Mouse (Mus musculus) adrenal gland (tissue): Measurements from ENCODE around the gene Rere.

Source experiments
- intact Hi-C: fragments of 180-260 bp; cut with DNase I; formaldehyde crosslinking; loops from one replicate; pipeline ENCODE4 v1.15.1; 2025

Gene Rere

DNA sequence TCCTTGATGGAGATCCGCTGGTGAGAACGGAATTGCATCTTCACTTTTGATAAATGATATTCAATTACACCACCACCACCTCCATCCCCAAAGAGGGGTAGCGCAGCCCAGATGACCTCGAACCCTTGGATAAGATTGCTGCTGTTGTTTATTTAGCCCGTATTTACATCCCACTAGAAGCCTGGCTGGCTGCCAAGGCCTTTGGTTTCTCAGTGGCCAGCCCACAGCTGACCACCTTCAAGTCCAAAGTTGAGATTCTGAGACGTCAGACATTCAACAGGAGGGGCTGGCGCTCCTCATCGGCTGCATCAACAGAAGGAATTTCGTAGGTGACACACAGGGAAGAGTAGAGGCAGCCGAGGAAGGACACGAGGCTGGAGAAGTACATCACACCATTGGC, 347.8 kb downstream of the Rere start:
- intact Hi-C loops: no loop called here

GRCm38 (mm10) chr4:150635568-150635967, 354.1 kb downstream of the Rere start:
- intact Hi-C loops: no loop called here

DNA sequence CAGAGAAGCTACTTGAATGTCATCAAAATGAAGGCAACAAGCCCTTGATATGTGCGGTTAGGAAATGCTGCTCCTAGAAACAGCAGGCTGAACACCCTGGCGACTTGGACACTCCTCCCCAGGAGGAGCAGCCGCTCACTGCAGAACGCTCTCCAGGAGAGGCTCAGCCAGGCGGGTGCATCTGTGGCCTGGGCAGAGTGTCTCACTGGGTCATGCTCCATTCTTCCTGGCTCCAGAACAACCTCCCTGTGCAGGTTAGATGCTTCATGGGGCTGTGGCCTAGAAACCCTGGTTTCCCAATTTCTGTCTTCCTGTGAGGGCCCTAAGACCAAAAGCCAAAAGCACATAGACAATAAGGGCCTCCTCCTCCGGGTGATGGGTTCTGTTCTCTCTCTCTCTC, 355.2 kb downstream of the Rere start:
- intact Hi-C loops: no loop called here

DNA sequence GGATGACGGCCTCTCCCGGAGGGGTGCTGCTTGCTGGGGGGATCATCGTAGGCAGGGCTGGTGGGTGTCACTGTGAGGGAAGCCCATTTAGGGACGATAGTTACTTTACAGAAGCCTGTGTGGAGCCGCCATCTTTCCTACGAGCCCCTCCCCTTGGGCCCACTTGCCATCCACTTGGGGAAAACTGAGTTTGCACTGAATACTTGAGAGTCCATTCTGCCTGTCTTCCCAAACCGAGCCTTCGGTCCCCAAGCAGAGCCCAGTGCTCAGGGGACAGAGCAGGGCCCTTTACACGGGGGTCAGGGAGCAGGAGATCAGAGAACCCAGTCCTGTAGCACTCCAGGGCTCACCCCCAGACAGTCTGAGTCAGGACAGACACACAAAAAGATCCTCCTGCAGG, 362.9 kb downstream of the Rere start:
- intact Hi-C loops: no loop called here

DNA sequence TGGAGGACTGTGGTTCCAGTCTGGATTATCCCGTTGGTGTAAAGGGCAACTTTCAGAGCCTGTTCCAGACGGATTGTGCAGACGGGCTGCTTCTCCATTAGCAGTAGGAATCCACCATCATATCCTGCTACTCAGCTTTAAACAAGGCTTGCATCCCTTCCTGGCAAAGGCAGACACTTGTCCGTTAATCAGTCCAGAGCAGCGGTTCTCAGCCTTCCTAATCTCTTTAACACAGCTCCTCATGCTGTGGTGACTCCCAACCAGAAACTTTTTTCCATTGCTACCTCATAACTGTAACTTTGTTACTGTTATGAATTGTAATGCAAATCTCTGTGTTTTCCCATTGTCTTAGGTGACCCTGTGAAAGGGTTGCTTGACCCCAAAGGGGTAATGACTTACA, 367.9 kb downstream of the Rere start:
- intact Hi-C loops: no loop called here

DNA sequence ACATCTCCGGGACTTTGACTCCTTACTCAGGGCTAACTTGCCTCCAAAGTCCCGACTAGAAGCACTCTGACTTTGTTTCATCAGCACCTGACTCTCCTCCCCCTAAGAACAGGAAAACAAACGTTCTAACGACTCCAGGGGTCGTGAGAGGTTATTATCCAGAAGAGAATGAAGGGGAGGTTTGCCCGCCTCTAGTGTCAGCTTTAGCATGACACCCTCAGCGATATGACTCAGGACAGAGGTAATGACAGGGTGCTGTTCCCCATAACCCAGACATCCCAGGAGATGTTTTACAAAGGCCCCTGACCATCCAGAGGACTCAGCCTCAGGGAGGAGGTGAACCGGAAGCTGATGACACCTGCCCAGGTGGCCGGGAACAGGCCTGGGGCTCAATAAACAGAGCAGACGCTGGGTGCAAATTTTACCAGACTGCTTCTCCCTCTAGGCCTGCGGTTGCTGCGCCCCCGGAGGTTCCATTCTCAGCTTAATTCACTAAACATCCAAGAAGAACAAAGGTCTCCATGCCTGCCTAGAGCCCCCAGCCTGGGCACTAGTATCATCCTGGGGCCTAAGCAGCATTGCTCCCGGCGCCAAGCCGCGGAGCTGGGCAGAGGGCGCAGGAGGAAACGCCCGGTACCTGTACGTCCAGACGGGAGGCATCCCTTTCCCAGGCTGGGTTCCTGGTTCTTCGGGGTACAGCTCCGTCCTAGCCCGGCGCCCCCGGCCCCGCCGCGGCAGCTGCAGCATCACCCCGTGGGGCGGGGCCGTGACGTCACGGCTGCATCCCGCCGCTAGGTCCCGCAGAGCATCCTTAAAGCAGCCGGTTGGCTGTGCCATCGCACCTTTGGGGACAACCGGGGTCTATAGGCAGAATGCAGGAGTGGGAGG, 370.2 kb downstream of the Rere start, which contains the start of gene Slc45a1:
Gene Slc45a1, minus strand, starts transcription at position 785 of the 888 bp plus-strand sequence.
- intact Hi-C loops: no loop called here

- intact Hi-C loops: no loop called here
These were observed 371.7 kb downstream of the Rere start for GRCm38 (mm10) chr4:150653072-150653599.

DNA sequence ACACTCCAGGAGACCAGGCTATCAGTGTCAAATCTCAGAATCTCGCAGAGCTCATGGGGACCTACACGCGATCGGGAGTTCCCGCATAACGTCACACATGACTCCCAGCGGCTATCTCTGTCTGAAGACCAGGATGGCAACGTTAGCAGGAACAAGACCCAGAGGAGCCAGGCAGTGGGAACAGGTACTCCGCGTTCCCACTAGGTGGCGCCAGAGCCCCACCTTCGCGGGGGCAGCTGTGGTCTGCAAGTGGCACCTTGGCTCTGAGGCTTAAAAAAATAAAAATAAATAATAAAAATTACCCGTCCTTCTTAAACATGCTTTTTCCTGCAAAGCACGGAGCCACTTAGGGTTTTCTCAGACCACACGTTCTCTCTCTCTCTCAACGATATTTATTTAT, 374.5 kb downstream of the Rere start:
- intact Hi-C loops: loop anchor here (1.0 to 5.0 kb wide), 3 partner anchors 193 to 306 kb away; no protein-coding TSS in a partner anchor

GRCm38 (mm10) chr4:150656504-150656903, 375.1 kb downstream of the Rere start:
- intact Hi-C loops: loop anchor here (1.0 to 5.0 kb wide), 3 partner anchors 192 to 306 kb away; no protein-coding TSS in a partner anchor

- intact Hi-C loops: loop anchor here (5.0 kb wide), 1 partner anchor 302 kb away; no protein-coding TSS in a partner anchor
These were observed 378.6 kb downstream of the Rere start for GRCm38 (mm10) chr4:150659926-150660610.

GRCm38 (mm10) chr4:150661886-150662285, 380.4 kb downstream of the Rere start:
- intact Hi-C loops: no loop called here

DNA sequence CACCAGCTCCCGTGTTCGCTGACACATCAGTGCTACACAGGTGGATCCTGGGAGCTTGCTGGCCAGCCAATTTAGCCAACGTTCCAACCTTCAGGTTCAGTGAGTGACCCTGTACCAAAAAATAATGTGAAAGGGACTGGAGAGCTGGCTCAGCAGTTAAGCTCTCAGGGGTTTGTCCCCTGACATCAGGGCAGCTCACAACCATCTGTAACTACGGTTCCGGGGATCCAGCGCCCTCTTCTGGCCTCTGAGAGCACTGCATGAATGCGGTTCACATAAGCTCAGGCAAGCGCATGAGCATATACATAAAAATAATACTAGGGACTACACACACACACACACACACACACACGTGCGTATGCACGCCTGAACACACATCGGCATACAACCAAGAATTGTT, 381.7 kb downstream of the Rere start:
- intact Hi-C loops: no loop called here

- intact Hi-C loops: no loop called here
These were observed 383.3 kb downstream of the Rere start for GRCm38 (mm10) chr4:150664726-150665125.

DNA sequence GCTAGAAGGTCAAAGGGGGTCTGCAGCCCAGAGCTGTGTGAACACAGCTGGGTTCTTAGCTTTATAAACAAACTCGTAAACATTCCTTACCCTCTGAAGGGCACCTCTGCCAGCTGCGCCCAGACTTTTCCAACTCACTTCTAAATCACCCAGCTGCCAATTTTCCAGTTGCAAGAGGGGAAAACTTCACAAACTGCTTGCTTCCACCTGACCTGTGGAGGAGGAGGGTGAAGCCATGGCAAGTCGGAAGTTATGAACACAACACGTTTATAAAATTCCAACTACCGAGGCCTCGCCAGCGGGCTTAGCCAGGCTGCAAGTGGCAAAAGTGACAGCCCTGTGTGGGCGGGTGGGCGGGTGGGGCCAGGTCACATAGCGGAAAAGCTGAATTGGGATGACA, 384.4 kb downstream of the Rere start:
- intact Hi-C loops: no loop called here
